Mouse (Mus musculus) liver, adult (tissue): ENCODE results near the gene Krt35.

Experiments used
- GATA4 ChIP-seq: IDR thresholded peaks from 2 replicates; pipeline ENCODE4 v1.6.1; 2014; ENCODE audit warnings: mild to moderate bottlenecking, low read length; ENCODE audit not compliant: insufficient replicate concordance

The Krt35 gene

DNA sequence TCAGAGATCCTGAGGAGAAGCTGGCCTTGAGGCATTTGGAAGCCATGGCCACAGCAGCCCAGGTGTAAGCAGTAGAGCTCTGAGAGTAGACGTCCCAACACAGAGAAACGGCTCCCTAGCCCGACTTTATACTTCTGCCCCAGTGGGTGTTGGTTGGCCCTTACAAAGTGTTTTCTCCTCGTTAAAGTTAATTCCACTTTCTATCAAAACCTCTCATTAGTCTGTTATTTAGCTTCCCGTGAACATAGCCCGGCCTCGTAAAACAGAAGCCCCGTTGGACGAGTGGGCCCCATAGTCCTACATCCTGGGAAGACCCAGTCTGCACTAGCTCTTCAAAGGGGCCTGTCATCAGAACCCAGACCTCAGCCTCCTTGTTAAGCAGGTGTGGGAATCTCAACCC, at the start of gene Krt35:
Gene Krt35, minus strand, starts transcription at position 101 of the 400 bp plus-strand sequence.
- no peak for TF ChIP-seq GATA4

DNA sequence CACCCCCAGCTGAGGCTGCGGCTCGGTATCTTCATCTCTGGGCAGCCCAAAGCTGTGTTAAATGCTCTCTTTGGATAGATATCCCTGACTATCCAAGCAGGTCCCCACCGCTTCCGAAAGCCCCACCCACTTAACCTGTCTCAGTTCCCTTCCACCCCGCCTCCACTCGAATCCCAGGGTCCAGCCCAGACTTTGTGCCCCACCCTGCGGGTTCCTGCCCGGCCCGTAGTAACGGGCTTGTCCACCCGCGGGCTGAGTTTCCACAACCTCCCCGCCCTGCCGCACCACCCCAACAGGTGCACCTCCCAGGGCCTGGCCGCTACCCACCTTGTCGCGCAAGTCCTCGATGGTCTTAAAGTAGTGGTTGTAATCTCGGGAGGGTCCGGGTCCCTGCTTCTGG, 49.1 kb upstream of the Krt35 start:
- no peak for TF ChIP-seq GATA4

DNA sequence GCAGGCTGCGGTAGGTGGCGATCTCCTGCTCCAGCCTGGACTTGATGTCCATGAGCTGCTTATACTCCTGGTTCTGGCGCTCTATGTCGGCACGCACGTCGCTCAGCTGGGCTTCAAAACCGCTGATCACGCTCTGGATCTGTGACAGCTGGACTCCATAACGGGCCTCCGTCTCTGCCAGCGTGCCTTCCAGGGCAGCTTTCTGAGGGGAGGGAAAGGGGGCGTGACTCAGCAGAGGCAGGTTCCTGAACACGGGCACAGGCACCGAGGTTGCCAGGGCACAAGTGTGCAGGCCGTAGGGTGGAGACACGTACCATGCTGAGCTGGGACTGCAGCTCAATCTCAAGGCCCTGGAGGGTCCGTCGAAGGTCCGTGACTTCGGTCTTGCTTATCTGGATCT, 44.9 kb upstream of the Krt35 start:
- no peak for TF ChIP-seq GATA4

DNA sequence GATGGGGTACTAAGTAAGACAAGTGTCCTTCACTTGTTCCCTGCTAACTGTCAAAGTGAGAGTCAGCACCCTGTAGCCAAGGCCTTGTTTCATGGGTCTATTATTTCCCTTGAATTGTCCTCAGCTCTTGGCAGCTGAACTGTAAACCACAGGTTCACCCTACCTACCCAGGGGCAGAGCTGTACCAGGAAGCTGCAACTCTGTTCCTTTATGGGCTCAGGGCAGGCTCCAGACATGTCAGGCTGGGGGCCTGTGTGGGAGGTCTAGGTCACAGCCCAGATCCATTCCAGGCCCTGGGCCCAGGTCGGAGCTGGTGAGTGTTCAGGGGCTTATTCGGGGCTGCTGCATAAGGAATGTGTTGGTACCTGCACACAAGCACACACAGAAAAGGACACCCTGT, 43.4 kb upstream of the Krt35 start:
- no peak for TF ChIP-seq GATA4

DNA sequence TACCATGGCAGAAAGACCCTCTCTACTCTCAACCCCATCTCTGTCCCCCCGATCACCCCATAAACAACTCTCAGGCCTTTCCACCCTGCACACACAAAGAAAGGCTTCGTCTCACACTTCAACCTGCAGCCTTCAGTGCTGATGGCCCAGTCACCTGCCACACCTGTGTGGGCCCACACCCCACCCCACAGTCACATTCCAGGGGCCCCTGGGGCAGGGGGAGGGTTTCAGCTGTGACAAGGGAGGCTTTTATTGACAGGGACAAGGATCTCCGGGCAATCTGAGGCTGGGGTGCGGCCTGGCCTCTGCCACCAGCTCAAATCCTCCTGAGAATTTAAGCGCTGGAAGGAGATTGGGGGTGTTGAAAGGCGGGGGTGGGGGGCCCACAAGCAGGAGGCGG, 42.8 kb upstream of the Krt35 start:
- no peak for TF ChIP-seq GATA4

DNA sequence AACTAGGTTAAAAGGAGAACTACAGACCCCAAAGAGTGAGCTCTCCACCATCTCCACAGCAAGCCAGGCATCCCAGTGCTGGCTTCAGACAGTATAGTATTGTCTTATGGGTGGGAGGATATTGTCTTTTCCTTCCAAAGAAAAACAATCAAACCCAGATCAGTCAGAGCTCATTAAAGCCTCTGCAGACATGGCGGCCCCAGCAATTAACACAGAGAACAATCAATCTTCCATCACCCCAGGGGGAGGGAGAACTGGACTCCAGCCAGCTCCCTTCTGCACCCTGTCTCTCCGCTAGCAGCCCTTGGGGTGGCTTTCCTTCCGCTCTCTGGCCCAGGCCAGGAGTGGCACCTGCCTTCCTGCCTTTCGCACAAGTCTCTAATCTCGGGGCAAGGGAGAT, 41.7 kb upstream of the Krt35 start:
- TF ChIP-seq GATA4, result no peak

DNA sequence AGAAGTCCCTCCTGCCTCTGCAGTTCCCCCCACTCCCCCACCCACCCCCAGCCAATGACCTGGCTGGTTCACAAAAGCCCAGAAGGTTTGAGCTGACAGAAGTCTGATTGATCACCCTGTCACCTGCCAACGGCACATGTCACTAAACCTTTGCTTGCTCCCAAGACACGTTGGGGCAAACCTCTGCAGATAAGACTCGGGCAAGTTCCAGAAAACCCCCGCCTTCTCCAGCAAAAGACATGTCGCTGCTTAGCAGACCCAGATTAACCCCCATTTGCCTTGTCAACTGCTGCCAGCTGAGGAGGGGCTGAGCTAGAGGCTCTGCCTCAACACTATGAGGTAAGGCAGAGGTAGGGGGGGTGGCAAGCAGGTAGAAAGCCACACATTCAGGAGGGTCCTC, 40.5 kb upstream of the Krt35 start:
- no peak for TF ChIP-seq GATA4

DNA sequence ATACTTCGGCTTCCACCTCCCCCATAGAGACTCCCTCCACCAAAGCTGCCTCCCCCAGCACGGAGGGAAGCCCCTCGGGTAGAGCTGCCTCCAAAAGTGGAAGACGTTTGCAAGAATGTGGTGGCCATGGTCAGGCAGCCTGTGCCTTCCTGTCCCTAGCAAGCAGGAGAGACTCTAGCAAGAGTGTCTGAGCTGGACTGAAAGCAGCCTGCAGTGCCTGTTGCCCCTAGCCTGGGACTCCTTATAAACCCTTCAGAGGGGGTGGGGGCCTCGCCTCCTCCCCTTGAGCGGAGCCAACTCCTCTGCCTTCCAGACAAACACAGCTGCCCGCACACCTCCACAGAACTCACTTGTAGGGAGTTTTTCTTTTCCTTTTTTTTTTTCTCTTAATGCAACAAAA, 39.7 kb upstream of the Krt35 start, which contains the start of gene Krt15:
Gene Krt15, minus strand, starts transcription at position 198 of the 400 bp plus-strand sequence.
- TF ChIP-seq GATA4, result no peak

DNA sequence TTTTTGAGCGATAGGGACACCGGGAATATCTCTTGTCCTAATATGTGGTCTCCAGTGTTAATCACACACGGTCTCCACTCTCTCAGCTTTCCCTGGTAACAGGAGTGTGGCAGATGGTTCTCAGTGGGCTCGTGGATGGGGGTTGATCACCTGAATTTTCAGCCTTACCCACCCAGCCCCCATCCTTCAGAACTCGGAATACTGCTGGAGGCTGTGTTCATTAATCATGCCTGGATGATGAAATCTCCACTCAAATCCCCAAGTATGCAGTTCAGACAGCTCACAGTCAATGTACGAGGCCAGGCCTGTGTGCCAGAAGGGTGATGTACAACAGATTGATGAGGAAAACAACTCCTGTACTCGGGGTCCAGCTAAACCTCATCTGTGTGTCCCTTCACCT, 28.9 kb upstream of the Krt35 start:
- TF ChIP-seq GATA4, result no peak

DNA sequence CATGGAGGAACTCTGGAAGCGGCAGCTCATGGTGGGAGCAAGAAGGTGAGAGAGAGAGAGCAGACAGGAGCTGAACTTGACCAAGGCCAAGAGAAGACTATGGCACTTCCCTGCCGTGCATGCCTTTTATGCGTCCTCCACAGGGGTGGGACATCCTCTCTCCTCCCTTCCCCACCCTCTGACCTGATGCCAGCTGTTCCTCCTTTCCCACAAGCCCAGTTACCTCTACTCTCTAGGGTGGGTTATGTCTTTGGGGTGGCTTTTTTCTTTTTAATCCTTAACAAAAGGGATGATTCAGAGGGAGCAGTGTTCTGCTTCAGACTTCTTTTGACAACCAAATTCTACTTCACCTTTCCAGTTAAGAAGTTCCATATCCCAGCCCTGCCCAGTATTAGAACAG, 25.4 kb upstream of the Krt35 start, which contains the start of gene Krt13:
Gene Krt13, minus strand, starts transcription at position 101 of the 400 bp plus-strand sequence.
- no peak for TF ChIP-seq GATA4

DNA sequence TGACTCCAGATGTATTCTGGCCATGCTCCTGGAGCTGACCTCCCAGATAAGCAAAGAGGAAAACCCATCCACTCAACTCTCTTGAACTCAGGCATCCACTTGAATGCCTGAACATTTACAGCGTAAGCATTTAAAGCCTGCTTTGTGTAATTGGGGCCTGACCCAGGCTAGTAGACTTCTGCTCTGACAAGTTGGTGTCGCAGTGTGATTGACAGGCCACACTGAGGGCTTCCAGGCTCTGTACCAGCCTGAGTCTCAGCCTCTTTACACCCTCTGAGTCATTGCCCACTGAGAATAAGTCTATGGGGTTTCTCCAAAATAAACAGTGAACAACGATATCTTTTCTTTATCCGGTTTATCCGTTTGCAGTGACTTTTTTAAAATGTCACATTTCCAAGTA, 24.3 kb upstream of the Krt35 start:
- TF ChIP-seq GATA4, result no peak

DNA sequence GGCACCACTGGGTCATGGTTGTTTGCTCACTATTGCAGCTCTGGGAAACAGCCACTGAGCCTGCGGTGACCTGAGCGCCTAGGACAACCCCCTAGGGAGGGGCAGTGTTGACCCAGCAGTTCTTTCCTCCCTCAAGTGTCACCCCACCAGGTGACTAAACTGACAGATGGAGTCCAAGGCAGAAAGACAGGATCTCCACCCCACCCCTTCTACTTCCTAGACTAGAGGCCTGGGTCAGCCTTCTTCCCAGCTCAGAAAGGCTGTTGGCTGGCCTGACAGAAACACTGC, 17.6 kb upstream of the Krt35 start:
- TF ChIP-seq GATA4, result no peak

DNA sequence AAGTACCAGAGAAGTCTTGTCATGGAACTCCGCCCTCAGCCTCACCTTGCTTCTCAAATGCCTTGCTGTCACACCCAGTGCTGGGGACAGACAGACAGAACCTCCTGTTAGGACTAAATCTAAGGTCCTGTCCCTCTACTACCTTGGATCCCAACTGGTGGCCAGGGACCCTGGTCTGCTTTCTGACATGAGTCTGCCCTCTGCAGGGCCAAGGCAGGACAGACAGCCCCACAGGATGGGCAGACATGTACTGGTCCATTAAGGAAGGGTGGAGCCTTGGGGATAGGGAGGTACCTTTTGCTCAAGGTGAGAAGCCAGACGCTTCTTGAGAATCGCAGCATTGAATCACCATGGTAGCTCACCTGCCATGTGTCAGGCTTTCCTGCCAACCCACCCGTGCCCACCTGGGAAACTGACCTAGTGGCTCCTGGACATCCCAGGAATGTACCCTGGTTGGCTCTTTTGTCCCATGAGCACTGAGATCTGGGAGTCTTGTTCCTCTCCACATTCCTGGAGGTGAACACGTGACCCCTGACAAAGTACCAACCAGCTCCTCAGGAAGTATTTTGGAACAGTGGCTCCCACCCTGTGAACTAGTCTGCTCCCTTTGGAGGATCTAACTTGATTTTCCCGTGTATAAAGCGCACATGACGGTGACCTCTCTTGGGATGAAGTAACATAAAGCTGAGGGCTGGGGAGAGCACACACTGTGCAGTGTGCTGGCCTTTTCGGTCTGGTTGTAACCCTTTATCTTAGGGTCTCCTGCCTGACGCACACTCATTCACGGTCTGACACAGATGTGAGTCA, 17.1 kb upstream of the Krt35 start:
- TF ChIP-seq GATA4, result no peak

DNA sequence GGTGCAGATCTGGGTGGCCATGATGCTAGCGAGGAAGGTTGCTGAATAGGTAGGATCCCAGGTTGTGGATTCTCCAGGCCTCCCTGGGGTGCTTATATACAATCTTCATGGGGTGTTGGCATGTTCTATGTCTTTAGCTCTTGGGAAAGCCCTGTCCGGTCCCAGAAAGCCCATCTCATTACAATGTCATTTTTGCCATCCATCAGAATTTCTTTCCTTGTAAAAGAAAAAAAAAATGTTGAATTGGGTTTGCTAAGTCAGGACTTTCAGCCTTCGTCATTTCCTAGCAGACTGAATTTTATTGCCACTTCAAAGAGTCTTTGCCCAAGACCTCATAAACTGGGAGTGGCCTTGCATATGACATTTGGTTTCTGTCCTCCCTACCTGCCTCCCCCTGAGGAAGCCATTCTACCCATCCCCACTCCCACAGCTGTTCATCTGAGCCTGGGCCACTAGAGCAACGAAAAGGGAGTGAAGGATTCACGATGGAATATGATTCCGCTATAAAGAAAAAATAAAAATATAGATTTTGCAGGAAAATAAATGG, 9.6 kb upstream of the Krt35 start, which contains the start of gene Krt36:
Gene Krt36, minus strand, starts transcription at position 51 of the 547 bp plus-strand sequence.
- no peak for TF ChIP-seq GATA4

DNA sequence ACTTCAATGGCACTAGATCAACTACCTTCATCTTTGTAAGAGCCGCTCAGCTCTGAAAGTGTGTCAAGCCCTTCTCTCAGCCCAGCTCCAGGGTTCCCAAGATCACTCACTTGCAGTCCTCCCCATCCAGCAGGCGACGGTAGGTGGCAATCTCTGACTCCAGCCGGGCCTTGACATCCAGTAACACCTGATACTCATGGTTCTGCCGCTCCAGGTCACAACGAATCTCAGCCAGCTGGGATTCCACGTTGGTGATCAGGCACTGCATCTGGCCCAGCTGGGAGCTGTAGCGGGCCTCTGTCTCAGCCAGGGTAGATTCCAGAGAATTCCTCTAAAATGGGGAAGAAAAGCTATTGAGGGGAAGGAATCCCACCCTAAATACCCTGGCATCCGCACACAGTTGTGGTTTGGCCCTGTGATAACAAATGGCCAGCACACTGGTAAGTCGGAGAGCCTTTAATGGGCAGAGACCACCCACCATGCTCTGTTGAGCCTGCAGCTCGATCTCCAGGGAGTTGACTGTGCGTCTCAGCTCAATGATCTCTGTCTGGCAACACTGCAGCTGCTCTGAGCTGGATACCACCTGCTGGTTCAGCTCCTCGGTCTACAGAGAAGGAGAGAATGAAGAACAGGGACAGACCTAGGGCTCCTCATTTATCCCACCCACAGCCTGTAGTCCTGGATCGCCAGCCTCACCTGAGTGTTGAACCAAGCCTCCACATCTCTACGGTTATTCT, 6.8 kb upstream of the Krt35 start:
- TF ChIP-seq GATA4, result no peak

DNA sequence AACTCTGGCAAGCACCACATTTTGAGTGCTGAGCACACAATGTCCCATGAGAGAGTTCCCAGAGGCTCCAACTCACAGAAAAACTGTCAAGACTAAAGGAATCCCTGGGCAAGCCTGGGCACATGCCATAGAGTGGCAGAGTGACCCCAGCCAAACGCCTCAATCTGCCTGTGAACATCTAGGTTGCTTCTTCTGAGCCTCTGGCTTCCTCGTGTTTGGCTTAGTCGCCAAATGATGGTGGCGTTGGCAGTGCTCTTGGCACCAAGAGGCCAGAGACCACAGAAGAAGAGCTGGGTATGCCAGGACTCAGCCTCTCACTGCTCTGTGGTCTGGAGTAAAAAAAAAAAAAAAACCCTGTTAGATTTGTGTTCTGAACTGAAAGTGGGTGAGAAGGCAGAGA, 4.3 kb upstream of the Krt35 start:
- no peak for TF ChIP-seq GATA4
